Mouse (Mus musculus) thymus, postnatal 36 days (tissue): Measurements from ENCODE around the gene Txn2.
"Not testable (repeated sequence)": the region's sequence is repeated elsewhere in the genome, so short reads cannot be mapped to it uniquely, and the experiment has no call there.

ENCODE experiments used
- DNase-seq, 2 experiments: peaks; one replicate each; pipeline ENCODE4 v3.0.0; 2022; ENCODE audit warnings: mixed read lengths in 2 of 2

Gene Txn2

GRCm38 (mm10) chr15:77874807-77875206 lies 54.0 kb downstream of the Txn2 start:
- DNase-seq: no peak

- no peak for DNase-seq
Measured at GRCm38 (mm10) chr15:77874310-77874709, 54.5 kb downstream of the Txn2 start.

- no peak for DNase-seq
Measured at GRCm38 (mm10) chr15:77873564-77873963, 55.2 kb downstream of the Txn2 start.

GRCm38 (mm10) chr15:77872996-77873395 lies 55.8 kb downstream of the Txn2 start:
- DNase-seq: no peak

- DNase-seq: no peak
Measured at GRCm38 (mm10) chr15:77868340-77868739, 60.5 kb downstream of the Txn2 start.

GRCm38 (mm10) chr15:77867231-77867968 lies 61.4 kb downstream of the Txn2 start:
- DNase-seq: not testable (repeated sequence)

DNA sequence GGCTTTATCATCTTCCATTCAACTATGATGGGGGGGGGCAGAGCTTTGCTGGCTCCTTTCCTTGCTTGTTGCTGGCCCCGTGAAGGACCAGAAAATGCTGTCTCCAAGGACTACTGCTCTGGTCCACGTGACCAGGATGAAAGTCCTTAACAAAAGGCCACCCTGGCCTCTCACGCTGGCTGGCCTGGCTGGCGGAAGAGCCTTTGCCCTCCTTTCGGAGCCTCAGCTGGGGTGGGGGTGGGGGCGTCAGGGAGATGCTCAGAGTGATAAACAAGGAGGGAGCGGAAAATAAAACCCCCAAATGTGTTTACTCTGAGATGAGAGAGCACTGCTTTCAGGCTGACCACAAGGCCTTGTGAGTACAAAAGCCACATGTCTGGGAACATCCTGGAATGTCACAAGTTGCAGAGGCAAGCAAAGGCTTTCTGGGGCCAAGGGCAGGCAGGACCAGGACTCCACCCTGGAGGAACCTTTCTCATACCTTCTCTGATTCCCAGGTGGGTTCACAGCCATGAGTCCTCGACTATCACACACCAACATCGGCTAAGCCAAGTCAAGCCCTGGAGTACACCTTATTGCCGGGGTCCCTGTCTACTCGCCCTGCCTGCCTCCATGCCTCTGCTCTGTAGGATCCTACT lies 62.1 kb downstream of the Txn2 start:
- DNase-seq: no peak
